Mouse (Mus musculus) natural killer cell, adult 2 months (primary cell): ENCODE results near the gene Pdzd2.

ENCODE experiments used
- DNase-seq, 2 experiments: peaks; one replicate each; pipeline ENCODE4 v3.0.0; 2022; ENCODE audit warnings: low spot score in 2 of 2

The Pdzd2 gene

GRCm38 (mm10) chr15:12318451-12318850 lies 421.3 kb downstream of the Pdzd2 start:
- DNase-seq, result no peak

- no peak for DNase-seq
Measured at GRCm38 (mm10) chr15:12317290-12317689, 422.4 kb downstream of the Pdzd2 start.

GRCm38 (mm10) chr15:12315996-12316395 lies 423.7 kb downstream of the Pdzd2 start:
- DNase-seq, result no peak

GRCm38 (mm10) chr15:12314584-12314983 lies 425.1 kb downstream of the Pdzd2 start:
- no peak for DNase-seq

- DNase-seq, result no peak
Measured at GRCm38 (mm10) chr15:12313255-12313654, 426.5 kb downstream of the Pdzd2 start.

- DNase-seq, result no peak
Measured at GRCm38 (mm10) chr15:12311465-12311864, 428.3 kb downstream of the Pdzd2 start.

GRCm38 (mm10) chr15:12310676-12311075 lies 429.0 kb downstream of the Pdzd2 start:
- no peak for DNase-seq
